Mouse (Mus musculus) spleen, adult 12 weeks (tissue): ENCODE measurements around the gene Washc2.

Experiments used
- DNase-seq: peaks from one replicate; pipeline ENCODE4 v3.0.0; 2022; ENCODE audit warnings: low spot score

The Washc2 gene

DNA sequence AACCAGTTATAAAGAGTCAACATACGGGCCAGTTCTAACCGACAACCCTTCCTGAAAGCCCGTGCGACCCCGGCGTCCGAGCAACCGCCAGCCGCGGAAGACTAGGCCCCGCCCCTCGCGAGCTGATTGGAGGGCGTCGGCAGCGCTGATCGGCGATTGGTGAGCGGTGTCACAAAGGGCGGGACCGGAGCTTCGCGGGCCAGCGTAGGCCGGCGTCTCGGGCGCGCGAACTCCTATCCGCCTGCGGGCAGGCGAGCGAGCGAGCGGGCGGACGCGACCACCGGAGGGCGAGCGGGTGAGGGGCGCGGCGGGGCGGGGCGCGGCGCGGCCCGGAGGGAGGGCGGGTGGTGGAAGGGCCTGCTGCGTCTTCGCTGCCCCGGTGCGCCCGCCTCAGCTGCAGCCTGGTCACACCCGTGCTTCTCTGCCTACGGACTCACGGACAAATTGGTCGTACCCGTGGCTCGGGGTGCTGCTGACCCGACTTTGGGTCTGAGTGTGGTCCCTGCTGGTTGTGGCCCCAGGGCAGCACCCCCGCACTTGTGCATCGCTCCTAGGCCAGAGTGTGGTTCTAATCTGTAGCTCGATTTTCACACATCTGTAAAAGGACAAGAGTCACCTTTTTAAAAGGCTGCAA lies 56.3 kb downstream of the Washc2 start, which contains the start of gene Zfand4:
Gene Zfand4, plus strand, starts transcription at position 205 of the 634 bp plus-strand sequence.
- DNase-seq: peak; percentile 88

DNA sequence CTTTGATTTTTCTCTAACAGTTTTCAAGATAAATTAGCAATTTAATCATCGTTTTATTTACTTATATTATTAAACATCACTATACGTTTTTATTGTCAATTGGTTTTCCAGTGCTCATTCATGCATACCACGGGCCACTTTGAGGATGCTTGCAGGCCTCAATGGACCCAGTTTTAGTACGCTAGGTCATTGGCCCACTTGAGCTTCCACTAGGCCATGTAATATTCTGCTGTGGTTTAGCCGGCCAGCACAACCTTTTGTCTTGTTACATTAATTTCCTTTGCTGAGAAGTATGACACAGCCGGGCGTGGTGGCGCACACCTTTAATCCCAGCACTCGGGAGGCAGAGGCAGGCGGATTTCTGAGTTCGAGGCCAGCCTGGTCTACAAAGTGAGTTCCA lies 57.0 kb downstream of the Washc2 start:
- no peak for DNase-seq

DNA sequence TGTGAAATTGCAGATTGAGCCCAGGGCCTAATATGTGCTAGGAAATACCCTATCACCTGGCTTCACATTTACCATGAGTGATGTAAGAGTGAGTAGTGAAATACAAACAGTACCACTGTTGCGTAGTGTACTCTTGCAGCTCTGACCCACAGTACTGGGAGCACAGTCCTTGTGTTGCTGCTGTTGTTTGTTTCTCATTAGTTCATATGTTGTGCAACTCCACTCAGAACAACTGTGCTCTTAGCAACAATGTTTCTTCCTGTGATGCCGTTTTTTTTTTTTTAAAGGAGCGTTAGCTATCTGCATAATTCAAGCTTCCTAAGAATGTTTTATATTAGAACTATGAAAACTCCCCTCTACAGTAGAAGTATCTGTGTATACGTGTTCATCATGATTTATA lies 57.8 kb downstream of the Washc2 start:
- DNase-seq: no peak

DNA sequence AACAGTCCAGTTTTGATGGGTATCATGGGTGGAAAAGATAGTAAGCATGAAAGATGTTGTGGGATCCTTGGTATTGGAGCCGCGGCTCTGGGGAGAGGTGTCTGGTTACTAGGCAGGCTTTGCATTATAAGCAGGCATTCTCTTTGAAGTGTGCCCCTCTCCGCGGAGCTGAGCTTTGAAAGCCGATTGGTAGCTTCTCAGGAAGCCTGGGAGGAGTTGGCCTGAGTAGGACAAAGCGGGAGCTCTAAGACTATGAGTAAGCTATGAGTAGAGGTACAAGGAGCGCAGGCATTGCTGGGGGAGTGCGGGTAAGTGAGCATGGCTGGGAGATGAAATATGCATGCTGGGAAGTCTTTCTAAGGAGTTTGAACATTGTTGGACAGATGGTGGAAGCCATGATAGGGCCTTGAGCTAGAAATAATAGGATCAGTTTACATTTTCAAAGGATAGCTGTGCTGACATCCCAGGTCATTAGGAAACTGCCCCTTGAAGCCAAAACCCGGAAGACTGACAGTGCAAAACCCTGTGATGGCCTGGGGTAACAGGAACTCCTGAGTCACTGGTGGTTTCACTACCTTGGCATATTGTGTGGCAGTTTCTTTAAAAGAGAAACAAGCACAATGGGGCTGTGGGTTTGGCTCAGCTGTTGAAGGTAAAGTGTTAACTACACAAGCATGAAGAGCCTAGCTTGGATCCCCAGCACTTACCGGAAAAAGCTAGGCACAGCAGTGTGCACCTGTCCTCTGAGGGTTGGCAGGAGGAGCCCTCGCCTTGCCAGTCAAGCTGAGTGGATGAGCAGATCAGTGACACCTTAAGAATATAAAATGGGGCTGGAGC lies 58.7 kb downstream of the Washc2 start:
- no peak for DNase-seq

DNA sequence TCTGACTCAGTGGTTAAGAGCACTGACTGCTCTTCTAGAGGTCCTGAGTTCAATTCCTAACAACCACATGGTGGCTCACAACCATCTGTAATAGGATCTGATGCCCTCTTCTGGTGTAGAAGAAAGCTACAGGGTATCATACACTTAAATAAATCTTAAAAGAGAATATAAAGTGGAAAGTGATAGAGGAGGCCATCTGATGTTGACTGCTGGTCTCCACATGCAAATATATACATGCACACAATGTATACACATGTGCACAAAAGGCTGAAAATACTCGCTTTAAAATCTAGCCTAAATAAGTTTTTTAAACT lies 59.2 kb downstream of the Washc2 start:
- no peak for DNase-seq

DNA sequence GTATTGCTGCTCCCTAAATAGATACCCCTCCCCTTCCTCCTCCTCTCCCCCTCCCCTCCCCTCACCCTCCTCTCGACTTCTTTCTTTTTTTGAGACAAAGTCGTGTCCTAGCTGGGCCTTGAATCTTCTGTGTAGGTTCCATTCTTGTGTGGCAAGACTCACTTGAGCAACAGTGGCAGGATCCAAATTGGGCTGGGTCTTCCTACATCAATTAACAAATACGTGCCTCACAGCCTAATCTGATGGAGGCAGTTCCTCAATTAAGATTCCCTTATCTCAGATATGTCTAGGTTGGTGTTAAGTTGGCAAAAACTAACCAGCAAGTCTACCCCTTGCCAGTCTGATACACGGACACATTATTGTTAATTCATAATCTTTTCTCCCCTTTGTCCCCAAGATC lies 67.9 kb downstream of the Washc2 start:
- no peak for DNase-seq

DNA sequence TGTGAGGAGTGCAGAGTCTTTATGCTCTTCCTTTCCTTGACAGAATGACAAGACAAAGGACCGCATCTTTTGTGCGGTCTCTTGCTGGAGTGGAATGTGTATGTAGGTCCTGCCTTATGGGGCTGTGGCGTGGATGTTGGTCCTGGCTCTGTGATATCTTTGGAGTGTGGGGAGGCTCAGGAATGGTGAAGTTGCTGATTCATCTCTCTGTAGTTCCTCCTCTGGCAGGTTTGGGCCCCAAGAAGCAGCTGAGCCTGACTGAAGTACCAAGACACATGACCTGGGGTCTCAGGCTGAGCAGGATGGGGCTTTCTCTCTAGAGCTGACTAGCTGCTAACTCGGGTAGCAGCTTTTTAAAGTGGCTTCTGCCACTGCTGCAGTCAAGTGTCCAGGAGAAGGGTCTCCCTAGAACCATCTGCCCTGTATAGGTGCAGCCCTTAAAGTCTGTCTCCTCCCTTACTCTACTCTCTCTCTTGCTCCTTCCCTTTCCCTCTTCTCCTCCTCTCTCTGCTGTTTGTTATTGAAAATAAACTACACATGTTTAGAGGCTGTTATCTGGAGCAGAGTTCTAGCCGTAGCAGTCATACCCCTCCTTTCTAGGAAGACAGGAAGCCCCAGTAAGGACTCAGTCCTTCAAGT lies 71.0 kb downstream of the Washc2 start:
- no peak for DNase-seq

DNA sequence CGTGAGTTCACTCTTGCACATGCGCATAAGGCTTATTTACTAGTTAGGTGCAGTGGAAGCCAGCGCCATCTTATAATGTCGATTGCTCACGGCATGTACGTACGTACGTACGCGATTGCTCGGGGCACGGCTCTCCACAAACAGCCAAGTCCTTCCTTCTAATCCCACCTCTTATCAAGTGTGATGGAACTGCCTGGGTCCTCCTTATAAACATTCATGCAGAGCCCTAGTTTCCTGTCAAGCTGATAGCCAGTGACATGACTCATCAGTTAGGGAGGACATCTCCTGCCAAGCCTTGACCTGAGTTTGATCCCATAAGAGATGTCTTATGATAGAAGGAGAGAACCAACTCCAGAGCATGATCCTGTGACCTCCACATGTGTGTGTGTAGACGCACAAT lies 73.2 kb downstream of the Washc2 start:
- DNase-seq: no peak

DNA sequence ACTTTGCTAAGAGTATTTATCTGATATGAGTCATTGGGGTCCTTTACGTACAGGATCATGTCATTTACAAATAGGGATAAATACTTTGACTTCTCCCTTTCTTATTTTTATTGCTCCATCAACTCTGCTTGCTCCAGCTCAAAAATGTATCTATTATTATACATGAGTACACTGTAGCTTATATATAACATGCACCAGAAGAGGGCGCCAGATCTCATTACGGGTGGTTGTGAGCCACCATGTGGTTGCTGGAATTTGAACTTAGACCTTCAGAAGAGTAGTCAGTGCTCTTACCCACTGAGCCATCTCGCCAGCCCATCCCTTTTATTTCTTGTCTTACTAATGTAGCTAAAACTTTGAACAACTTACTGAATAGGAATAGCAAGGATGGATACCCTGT lies 74.7 kb downstream of the Washc2 start:
- DNase-seq: peak; percentile 38

DNA sequence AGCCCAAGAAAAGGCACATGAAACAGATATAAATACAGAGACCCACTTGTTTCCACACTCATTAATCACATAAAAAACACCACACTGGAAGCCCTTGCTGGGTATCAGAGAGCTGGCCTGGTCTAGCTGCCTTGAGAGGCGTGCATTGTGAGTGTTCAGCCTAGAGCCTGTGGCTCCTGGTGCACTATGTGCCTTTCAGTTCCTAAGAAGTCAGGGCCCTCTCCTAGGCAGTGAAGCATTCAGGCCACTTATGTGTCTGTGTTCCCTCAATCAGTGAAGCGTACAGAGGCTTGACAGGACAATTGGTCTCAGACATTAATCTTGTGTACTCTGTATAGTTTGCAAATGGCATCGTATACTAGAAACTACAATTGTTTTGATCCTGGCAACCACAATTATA lies 75.4 kb downstream of the Washc2 start:
- no peak for DNase-seq

DNA sequence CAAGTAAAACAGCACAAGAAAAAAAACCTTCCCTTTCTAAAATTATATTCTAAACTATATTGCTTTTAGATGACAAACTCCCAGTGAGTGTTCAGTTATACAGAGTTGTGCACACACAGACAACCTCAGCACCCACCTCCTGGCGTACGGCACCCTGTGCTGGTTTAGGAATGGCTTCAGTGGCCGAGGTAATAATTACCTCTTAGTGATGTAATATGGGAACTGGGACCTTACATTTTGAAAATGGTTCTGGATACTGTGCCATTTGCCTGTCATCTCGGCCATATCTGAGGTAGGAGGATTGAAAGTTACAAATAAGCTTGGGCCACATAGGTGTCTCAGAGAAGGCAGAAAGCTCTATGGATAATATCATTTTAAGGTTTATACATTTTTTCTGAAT lies 78.5 kb downstream of the Washc2 start:
- DNase-seq: no peak

DNA sequence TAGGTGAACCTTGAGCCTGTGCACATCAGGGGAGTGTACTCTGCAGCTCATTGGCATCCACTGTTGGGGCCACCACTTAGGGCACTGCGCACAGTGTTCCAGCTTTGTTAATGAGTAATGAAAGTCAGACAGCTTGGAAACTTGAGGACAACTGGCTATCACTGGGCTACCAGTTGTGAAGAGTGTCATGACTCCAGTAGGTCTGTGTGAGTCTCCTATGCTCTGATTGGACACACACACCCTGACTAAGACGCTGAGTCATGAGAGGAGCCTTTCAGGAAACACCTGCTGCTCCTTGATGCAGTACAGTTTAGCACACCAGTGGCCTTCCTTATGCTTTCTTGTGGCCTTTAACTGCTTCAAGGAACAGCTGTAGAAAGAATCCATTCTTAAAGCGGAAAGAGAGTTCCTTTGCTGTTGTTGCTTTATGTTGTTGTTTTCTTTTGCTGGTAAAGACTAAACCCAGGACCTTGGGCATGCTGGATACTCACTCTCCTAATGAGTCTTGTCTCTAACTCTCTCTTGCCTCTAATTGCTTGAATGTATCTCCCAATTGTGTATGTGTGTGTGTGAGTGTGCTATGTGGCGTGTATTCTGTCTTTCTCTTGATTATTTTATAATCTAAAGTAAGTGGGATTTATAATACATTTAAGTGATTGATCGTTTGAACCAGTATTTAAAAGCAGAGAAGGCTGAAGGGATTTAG lies 79.2 kb downstream of the Washc2 start:
- DNase-seq: peak; percentile 42

DNA sequence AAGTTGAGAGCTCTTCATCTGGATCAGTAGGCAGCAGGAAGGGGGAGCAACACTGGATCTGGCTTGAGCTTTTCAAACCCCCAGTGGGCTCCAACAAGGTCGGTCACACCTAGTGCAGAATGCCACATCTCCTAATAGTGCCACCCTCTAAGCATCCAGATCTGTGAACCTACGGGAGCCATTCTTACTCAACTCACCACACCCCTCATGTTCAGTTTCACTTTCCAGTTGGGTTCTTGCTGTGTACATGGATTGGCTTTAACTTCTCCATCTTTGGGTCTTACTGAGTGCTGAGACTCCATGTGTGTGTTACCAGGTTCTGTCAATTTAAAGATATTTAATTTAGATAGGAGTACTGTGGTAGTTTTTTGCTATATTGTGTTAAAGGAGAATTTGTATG lies 103.6 kb downstream of the Washc2 start:
- no peak for DNase-seq
